Mouse (Mus musculus): ENCODE measurements around the gene Sec14l5.
"Not testable (repeated sequence)": the region's sequence is repeated elsewhere in the genome, so short reads cannot be mapped to it uniquely, and the experiment has no call there.

The Sec14l5 gene

GRCm38 (mm10) chr16:5214126-5214525, 67.2 kb downstream of the Sec14l5 start:
- no peak for DNase-seq (ENCODE audit: low read depth, low spot score)

GRCm38 (mm10) chr16:5216686-5217085, 69.8 kb downstream of the Sec14l5 start:
- DNase-seq (ENCODE audit: low read depth, low spot score): no peak

GRCm38 (mm10) chr16:5217341-5218133, 70.6 kb downstream of the Sec14l5 start:
- no peak for DNase-seq (ENCODE audit: low read depth, low spot score)

- DNase-seq (ENCODE audit: low read depth, low spot score): no peak
These were observed 74.5 kb downstream of the Sec14l5 start for GRCm38 (mm10) chr16:5221403-5221802.

GRCm38 (mm10) chr16:5222140-5222539, 75.2 kb downstream of the Sec14l5 start, which contains the start of gene AU021092:
Gene AU021092 (minus strand): TSS chr16:5222299.
- no peak for DNase-seq (ENCODE audit: low read depth, low spot score)

DNA sequence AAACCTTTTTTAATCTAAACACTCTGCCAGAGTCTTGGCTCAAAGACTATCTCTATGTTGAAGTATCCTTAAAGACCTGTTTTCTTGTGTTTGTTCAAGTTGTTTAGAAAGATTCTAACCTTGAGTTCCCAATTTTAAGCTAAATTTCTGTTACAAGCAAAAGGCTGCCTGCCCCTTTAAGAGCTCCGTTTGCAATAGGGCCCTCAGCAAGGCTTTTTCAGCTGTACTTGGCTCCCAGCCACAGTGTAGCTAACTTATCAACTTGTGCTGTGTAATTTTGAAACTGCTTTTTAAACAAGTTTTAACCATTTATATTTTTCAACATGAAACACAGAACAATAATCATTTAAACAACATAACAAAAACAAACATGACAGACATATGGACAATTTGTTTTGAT, 79.6 kb downstream of the Sec14l5 start:
- DNase-seq (ENCODE audit: low read depth, low spot score): not testable (repeated sequence)

- not testable (repeated sequence) for DNase-seq (ENCODE audit: low read depth, low spot score)
These were observed 80.6 kb downstream of the Sec14l5 start for GRCm38 (mm10) chr16:5227501-5227900.

DNA sequence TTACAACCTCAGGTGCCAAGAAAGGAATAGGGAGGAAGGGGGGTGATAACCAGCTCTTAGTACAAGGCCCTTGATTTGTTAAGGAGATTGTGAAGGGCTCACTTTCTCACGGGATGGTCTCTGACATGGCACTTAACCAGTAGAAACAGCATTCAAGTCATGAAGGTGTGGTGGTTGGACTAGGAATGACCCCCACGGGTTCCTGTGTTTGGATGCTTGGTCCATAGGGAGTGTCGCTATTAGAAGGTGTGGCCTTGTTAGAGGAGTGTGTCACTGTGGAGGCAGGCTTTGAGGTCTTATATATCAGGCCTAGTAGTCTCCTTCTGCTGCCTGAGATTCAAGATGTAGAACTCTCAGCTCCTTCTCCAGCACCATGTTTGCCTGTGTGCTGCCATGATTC, 81.2 kb downstream of the Sec14l5 start:
- DNase-seq (ENCODE audit: low read depth, low spot score): not testable (repeated sequence)

GRCm38 (mm10) chr16:5232982-5233381, 86.1 kb downstream of the Sec14l5 start:
- no peak for DNase-seq (ENCODE audit: low read depth, low spot score)

DNA sequence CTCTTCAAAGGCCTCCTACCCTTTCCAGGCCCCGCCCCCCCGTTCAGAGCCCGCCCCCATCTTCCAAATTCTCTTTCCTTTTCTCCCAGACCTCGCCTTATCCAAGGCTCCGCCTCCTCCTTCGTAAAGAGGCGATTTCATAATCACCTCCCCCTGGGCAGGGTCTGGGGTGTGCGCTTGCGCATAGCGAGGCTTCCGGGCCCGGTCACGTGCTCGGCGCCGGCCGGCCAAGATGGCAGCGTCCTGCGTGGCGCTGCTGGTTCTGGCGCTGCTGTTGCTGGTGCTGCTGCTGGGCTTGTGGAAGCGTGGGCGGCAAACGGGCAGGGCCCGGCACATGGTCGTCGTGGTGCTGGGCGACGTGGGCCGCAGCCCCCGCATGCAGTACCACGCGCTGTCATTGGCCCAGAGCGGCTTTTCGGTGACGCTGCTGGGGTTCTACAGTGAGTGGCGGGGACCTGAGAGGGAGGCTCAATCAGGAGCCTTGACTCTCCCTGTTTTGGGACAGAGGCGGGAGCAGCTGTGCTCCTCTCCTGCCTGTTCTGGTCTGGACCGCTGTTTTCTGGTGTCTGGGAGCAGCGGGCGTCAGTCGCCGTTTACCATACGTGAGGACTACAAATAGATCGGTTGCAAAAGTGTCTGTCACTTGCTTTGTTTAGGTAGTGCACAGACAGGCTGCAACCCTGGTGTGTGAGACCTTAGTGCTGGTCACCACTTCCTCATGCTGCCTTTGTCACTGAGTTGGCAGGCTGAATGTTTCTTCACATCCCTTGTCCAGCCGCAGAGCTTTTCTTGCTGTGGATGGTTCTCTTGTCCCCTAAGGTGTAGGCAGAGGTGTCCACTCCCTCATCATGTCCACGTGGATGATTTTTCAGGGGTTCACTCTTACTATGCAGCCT, 86.8 kb downstream of the Sec14l5 start, which contains the start of gene Alg1:
Gene Alg1 (plus strand): TSS at position 204 of the 896 bp plus-strand sequence.
- DNase-seq (ENCODE audit: low read depth, low spot score): peak; percentile 97

Measured in R1 (cell line).